Mouse (Mus musculus) left cerebral cortex, adult 9 months (tissue): ENCODE measurements at regions not wholly inside any gene's neighbourhood (a gene's known extent, or its start where the extent isn't known, plus 50 kb on each side); places are given as distances from the start of the nearest gene placed in this dataset.

Experiments
- DNase-seq, 2 experiments: peaks; one replicate each; pipeline ENCODE4 v3.0.0; 2022; ENCODE audit warnings: low spot score in 2 of 2

DNA sequence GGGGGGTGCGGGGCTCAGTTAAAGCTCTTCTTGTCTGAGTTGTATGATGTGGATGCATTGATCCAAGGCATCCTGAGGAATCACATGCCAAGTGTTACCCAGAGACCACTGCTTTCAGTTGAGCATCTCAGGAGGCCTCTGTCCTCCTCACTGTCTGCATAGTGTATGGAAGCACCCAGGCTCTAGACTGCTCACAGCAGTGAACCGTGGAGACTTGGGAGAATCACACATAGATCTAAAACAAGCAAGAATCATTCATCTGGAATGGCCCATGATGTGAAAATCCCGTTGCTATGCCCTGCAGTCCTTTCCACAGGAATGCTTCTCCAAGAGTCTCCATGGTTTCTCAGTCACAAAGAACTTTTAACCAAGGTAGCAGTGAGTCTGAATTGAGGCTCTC lies 170.0 kb upstream of the Nr5a2 start:
- DNase-seq = no peak

DNA sequence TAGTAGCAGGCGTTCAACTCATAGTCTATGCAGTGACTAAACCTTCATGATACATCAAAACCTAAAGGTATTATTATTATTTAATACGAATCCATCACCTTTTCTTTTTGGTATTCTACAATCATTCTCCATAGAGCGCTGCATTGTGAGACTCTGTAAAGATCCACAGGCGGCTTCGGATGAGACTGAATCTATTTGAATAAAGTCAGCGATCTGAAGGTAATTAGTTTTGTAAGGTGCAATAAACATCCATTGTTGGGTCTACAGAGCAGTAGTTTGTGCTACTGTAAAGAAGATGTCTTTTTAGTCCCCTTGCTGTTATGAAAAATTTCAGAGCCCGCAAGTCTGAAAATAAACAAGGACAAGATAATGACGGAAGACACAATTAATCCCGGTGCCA lies 168.9 kb upstream of the Nr5a2 start:
- no peak for DNase-seq

DNA sequence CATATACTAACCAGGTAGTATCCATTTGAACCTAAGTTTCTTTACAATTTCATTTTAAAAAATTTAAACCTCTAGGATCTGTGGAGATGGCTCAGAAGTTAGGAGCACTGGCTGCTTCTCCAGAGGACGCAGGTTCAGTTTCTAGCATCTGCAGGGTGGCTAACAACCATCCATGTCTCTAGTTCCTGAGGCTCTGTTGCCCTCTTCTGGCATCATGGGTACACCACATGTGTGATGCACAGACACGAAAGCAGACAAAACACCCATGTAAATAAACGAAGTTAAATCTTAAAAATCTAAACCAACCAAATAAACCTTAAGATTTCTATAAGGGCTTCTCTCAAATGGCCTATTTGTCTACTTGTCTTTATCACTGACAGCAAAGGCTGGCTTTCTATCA lies 157.6 kb upstream of the Nr5a2 start:
- no peak for DNase-seq

DNA sequence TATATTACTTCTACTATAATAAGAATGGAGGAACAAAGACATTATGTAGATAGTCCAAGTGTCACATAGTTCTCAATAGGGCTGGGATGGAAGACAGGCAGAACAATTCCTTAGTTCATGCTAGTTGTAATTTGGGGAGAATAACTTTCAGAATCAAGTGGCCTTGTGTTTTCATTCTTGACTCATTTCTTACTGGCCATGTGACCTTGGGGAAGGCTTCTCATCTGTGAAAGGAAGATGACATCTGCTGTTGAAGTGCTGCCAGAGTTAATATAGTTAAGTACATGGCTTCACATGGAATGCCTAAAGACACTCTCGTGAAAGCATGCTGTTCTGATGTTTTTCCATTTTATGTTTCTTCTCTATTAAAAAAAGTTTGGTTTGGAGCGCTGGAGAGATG lies 146.2 kb upstream of the Nr5a2 start:
- DNase-seq = no peak

DNA sequence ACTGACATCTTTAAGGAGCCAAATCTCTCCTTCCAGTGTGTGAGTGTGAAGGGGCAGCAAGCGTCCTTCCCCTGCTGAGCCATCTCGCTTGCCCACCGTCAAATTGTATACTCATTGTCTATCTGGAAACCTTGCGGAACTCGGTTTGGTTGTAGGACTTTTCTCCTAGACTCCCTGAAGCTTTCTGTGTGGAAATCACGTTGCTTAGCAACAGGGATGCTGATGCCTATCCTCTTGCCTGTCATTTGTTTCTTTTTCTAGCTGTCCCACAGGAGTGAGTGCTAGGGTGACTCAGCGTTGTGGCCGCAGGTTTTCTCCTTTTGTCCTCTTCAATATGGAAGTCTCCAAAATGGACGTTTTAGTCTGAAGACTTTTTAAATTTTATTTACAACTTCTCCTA lies 131.5 kb upstream of the Nr5a2 start:
- peak; percentile 10 to 15 for DNase-seq

DNA sequence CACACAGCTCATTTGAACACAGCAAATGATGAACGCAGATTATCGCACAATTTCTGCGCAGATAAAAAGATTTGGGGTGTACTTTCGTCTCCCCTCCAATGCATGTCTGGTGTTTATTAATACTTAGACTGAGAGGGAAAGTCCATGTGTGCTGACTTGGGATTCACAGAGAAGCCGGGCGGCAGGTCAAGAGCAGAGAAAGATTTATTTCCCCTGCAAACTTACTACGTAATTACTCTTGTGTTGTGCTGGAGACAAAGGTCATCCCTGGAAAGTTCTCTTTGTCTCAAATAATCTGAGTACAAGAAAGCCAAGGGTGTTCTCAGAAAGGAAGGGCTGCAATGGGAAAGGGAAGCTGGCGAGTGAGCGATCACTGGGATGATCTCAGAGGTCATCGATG lies 127.9 kb upstream of the Nr5a2 start:
- no peak for DNase-seq

DNA sequence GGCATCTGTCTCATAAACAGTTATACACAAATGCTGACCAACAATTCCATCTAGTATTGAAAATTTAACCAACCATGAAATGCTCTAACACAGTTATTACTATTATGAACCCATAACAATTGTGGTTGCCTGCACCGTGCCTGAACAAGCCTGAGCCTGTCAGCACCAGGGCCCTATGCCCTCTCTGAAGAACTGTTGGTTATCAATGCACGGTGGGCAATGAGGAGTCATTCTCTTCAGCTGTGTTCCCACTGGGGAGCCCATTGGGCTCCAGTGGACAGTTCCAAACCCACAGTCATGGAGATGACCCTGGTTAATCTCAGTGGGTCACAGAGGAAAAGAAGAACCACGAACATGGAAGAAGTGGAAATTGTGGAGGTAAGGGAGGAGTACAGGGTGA lies 126.5 kb upstream of the Nr5a2 start:
- no peak for DNase-seq

DNA sequence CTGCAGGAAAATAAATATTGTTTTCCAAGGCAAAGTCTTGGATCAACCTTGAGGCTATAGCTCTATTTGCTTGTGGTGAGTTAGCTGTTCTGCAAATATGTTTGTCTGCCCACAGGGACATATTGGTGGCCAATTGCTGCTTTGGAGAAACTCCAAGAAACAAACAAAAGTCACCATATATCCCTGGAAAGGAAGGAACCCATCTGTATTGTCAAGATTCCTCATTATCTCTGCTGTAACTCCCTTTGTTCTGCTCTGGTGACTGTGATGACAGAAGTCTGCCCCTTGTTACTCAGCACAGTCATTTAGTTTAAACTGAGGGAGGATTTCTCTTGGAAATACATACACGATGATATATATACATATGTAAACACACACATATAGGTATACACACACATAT lies 123.3 kb upstream of the Nr5a2 start:
- no peak for DNase-seq

DNA sequence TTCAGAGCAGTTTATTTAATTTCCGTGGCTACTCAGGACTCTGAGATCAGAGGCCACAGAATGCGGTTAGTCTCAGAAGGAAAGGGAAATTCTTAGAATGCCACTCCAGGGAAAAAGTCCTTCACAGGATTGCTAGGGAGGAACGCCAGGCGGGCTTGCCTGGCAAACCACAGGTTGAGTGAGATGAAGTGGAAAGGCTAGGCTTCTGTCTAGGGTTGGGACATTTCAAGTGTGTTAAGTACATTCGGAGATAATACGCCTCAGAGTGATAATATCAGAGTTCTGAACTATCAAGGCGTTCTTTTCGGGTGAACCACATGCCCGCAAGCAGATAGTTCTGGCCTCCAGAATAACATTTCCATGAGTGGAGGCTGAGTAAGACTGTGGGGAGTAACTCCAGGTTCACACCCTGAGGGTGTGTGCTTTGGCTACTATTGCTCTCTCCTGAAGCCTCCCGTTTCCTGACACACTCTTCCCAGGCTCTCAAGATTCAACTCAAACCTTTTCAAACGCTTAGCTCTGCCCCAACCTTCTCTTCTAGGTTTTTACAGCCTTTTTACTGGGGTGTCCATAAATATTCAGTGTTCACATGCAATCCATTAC lies 119.3 kb upstream of the Nr5a2 start:
- no peak for DNase-seq

DNA sequence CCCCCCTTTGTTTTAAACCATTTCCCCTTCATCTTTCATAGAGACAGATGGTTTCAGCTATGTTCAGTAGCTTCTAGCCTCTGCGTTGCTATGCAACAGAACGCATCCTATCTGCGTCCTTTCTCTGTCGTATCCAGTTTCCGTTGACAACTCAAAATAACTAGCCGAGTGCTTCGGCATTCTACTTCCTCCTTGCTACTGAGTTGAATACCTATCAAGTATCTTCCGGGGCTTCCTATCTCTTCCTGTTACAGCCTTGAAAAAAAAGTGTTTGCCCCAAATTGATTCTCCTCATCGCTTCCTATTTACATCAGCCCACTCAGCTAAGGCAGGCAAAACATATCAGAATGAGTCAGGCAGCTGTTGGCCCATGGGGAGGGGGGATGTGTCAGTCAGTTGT lies 114.5 kb upstream of the Nr5a2 start:
- peak; percentile 40 to 71 for DNase-seq

DNA sequence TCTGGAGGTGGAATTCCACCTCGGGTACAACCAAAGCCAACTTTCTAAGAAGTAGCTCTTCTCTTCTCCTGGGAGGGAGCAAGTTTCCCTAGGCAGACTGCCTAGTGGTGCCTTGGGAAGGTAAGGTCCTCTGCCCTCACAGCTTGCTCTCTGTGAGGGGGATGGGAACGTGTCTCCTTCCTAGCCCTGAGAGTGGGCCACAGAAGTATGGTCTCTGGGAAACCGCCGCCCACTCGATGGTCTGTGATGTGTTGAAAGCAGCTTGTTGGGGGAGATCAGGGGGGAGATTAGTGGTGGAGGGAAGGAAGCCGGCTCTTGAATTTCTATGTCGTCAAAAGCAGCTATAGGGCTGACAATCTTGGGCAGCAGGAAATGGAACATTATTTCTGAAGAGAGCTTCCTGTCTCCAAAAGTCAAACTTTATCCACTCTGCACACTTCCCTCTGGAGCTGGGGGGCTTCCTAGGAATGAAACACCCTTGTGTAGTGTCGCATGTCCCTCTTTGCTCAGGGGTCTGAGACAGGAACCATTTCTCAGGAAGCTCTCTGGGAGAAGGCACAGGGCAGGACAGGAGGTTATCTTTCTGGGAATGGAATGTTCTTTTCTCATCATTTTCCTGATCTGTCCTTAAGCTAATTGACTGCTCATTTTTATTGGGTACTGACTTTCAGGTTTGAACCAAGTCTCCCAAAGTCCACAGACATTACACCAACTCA lies 113.8 kb upstream of the Nr5a2 start:
- no peak for DNase-seq

DNA sequence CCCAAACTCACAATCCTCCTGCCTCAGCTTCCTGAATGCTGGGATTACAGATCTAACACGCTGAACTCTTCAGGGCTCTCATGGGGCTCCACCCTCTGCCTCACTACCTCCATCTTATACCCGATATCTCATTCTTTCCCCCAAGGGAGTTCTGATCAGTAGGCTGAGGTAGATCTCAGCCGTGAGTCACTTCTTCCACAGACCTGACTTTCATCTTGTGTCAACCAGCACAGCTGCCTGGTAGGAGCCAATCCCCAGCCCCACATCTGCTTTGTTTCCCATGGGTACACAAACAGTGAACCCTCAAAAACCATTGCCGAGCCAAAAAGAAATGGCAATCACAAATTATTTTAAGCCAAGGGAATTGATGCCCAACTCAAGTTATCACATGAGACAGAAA lies 100.7 kb upstream of the Nr5a2 start:
- DNase-seq = no peak

DNA sequence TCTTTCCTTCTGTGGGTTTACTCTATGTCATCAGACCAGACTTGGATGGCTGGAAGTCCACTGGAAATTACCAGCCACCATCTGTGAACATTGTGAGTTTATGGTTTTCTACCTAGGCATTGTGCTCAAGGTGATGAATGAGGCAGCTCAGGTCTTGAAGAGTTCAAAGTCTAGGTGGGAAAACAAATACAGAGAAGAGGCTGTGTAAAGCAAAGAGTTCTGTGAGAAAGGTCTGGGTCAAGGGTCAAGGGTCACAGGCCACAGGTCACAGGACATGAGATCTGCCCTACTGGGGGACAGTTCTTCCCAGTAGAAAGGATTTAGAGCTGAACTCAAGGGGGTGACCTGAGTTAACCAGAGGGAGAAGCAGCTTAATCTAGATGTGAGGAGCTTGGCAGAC lies 92.9 kb upstream of the Nr5a2 start:
- DNase-seq = no peak

DNA sequence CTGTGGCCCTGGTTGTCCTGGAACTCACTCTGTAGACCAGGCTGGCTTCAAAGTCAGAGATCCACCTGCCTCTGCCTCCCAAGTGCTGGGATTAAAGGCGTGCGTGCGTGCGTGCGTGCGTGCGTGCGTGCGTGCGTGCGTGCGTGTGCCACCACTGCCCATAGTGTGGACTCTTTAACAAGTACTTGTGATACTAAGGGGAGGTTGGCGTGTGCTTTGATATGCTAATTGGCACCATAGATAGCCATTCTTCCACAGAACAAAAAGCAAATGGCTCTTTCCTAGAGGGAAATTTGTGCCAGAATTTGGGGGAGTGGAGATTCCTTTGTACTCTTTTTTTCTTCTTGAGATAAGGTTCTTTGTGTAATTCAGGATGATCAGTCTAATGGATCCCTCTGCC lies 91.3 kb upstream of the Nr5a2 start:
- DNase-seq = no peak

DNA sequence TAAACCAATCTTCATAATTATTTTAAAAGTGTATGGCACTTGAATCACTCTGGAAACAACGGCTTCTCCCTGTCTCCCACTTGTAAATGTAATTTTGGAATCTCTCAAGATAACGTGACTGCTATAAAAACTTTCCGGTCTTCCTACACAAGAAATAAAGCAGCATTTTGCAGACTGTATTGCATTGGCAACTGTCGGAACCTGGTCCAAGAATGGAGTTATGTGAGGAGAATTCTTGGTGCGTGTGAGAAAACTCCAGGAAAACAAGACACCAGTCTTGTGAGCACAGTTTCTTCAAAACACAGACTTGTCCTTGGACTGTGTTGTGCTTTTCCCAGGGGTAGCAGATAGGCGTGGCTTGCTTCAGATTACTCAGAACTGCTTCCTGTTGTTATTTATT lies 83.8 kb upstream of the Nr5a2 start:
- peak in 1 of 2 experiments; percentile 3 for DNase-seq

DNA sequence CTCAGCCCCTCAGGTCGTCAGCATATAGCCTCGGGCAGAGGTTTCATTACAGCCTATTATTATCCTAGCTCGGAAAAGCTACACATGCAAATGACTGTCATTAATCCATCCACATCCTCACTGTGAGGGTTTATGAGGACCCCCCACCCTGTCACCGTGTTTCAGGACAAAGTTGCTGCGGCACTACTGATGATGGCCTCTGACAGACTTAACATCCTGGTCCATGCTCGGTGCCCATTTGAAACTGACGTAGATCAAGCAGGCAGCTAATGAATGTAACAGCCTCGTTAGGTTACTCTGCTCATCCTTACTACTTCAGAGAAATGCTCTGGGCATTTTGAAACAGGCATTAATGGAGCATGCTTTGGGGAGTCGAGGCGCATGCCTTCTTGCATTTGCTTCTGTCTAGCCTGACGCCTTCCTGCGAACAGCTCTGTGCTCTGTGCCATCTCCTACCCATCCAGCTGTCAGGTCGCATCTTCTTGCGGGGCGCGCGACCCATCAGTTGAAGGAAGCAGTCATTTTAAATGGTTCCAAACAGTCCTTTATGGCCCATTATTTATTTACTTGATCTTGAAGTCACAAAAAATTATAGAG lies 82.3 kb upstream of the Nr5a2 start:
- DNase-seq = no peak

DNA sequence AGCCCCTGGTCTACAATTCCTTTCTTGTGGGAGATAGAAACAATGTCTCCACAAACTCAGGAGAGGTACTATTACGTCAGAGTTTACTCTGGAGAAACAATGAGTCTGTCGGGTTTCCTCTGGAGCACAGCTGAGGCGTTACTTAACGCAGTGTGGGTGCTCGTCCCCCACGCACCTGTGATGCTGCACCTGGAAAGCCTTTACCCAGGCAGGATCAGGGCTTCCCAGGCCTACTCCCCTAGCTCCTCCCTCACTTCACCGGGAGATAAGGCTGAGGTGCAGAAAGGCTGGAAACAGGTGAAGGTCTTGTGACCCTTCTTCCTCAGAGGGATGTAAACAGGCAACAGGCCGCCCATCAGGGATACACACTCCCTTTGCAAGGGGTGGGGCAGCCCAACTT lies 80.7 kb upstream of the Nr5a2 start:
- DNase-seq = no peak

DNA sequence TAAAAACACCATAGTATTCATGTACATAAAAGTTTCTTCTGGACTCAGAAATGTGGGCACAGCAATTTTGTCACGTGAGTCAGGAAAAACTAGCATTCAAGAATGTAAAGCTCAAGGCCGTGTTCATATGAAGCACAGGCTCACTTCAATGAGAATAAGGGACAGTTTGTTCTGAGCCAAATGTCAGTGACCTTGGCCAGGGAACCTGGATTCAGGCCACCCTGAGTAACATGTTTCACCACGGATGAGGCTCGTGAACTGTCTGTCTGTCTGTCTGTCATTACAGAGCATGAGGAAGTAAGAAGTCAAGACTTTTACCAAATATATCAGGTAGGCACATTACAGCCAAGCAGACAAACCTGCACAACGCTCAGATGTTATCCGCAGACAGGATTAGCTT lies 74.3 kb upstream of the Nr5a2 start:
- no peak for DNase-seq

DNA sequence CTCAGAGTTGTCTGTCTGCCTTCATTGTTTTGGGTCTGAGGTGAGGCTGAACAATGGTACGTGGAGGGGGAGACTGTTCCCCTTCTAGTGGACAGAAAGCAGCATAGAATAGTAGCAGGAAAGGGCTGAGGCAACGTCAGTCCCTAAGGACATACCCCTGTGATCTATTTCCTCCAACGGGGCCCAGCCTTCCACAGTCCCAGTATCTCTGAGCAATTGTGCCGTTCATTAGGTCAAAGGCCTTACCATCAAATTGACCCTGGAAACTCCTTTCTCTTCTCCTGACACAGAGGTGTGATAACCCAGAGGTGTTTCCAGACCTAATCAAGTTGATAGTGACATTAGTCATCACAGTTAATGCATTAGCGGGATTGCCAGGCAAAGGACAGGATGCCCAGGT lies 73.4 kb upstream of the Nr5a2 start:
- no peak for DNase-seq

DNA sequence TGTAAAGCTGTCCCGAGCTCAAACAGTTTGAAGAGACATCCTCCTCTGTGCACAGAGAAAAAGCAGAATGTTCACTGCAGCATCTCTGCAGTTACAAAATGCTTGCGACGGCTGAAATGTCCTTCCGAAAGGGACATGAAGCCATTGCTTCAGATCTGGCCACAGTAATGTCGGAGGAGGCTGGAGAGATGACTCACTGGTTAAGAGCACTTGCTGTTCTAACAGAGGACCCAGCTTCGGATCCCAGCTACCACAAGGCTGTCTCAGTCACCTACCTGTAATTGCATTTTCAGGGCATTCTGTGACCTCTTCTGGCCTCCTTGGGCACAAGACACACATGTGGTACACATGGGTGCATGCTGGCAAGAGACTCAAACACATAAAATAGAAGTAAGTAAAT lies 63.5 kb upstream of the Nr5a2 start:
- no peak for DNase-seq

DNA sequence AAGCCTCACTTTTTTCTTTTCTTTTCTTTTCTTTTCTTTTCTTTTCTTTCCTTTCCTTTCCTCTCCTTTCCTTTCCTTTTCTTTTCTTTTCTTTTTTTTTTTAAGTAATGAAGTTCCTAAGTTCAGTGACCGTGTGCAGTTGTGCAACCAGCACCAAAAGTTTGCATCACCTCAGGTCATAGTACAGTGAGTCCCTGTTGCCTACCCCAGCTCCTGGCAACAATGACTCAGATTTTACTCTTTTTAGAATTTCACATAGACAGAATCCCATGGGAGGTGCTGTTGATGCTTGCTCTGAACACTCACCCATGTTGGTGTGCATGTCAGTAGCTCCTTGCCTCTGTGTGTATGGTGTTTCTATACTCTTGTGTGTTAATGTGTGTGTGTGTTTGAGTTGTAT lies 60.3 kb upstream of the Nr5a2 start:
- DNase-seq = no peak

DNA sequence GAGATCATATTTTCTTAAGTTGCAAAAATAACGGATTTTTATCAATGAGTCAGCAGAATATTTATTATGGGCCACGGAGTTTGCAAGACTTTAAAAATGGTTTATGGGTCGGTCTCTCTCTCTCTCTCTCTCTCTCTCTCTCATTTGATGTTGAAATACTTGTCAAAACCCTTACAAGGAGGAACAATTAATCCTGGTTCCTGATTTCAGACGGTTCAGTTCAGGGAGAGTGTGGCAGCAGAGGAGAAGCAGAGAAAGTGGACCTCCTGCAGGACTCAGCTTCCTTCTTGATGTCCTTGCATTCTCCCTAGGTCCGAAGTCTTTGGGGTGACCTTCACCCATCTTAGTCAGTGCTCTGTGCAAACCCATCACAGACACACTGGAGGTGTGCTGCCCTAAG lies 57.4 kb upstream of the Nr5a2 start:
- no peak for DNase-seq

DNA sequence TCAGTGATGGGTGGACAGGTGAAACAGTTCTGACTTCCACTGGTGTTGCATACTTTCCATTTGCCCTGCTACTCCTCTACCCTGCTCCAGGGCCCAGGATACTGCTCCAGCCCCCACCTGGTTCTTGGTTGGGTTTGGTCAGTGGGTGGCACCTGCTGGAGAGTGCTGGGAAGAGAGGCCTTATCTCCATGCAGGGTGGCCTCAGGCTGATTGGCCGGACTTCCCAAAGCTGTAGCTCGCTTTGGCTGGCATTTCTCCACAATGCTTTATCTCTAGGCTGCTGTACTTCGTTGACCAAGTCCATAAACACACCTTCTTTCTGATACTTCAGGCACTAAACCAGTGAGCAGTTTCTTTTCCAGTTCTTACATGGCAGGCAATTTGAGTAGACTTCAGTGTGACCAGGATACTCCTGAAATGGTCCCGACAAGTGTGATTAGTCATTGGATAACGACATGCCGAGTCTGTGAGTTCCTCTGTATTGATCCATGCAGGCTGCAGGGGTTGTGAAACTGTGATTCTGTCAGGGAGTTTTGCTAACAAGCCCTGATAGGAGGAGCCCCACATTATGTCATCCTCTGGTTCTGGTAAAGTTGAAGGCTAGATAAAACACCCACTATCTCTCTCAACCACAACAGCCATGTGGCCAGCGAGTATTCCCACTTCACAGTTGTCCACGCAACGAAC lies 50.1 kb upstream of the Nr5a2 start:
- no peak for DNase-seq
